Mouse (Mus musculus) MEL (cell line): ENCODE measurements around the gene Rprd1b. TPM values are rescaled to one million over a fixed set of nuclear protein-coding genes. Genes with fewer than 3 reads are reported as not detected.

Source experiments
- DNase-seq: peaks from one replicate; pipeline ENCODE4 v3.0.0; 2011; ENCODE audit warnings: low read depth, low spot score
- H3K27ac ChIP-seq: 2 replicates; pipeline ENCODE4 v1.5.1; 2012; ENCODE audit warnings: low read depth, mild to moderate bottlenecking, control low read depth, low read length, moderate library complexity; ENCODE audit not compliant: control insufficient read depth
- H3K27me3 ChIP-seq, 2 experiments: fragments of 150-350 bp in 1 of 2; sonication (generic) in 1 of 2; 2 replicates each; pipeline ENCODE4 v1.6.1; 2012; ENCODE audit warnings: low read length in 2 of 2, mild to moderate bottlenecking in 2 of 2, improper control_type of control experiment in 1 of 2, moderate library complexity in 1 of 2; ENCODE audit not compliant: insufficient read depth in 2 of 2, control insufficient read depth in 1 of 2
- H3K36me3 ChIP-seq, 2 experiments: 2 replicates each; pipeline ENCODE4 v1.6.1; 2012 to 2014; ENCODE audit warnings: low read length in 2 of 2, improper control_type of control experiment in 1 of 2, inconsistent platforms in 1 of 2, mild to moderate bottlenecking in 1 of 2; ENCODE audit not compliant: insufficient read depth in 2 of 2, control insufficient read depth in 1 of 2
- H3K4me1 ChIP-seq, 2 experiments: fragments of 150-350 bp in 1 of 2; sonication (generic) in 1 of 2; 2 replicates each; pipeline ENCODE4 v1.6.1; 2012; ENCODE audit warnings: low read length in 2 of 2, improper control_type of control experiment in 1 of 2, mild to moderate bottlenecking in 1 of 2; ENCODE audit not compliant: insufficient read depth in 2 of 2, control insufficient read depth in 1 of 2
- H3K4me3 ChIP-seq, 2 experiments: fragments of 150-350 bp in 1 of 2; sonication (generic) in 1 of 2; 2 replicates each; pipeline ENCODE4 v1.5.1; 2012; ENCODE audit warnings: low read depth in 2 of 2, low read length in 2 of 2, mild to moderate bottlenecking in 2 of 2, moderate library complexity in 2 of 2, control low read depth in 1 of 2, improper control_type of control experiment in 1 of 2; ENCODE audit not compliant: control insufficient read depth in 1 of 2, insufficient read depth in 1 of 2
- H3K79me2 ChIP-seq: 2 replicates; pipeline ENCODE4 v1.6.1; 2012; ENCODE audit warnings: mild to moderate bottlenecking, low read length, moderate library complexity; ENCODE audit not compliant: control insufficient read depth, poor library complexity, insufficient read depth
- H3K9ac ChIP-seq: 2 replicates; pipeline ENCODE4 v1.6.1; 2012; ENCODE audit warnings: low read depth, mild to moderate bottlenecking, control low read depth, low read length, moderate library complexity; ENCODE audit not compliant: control insufficient read depth, poor library complexity, severe bottlenecking
- H3K9me3 ChIP-seq: fragments of 150-350 bp; sonication (generic); replicated peaks from 2 replicates; pipeline ENCODE4 v1.6.1; 2012; ENCODE audit warnings: mild to moderate bottlenecking, low read length, improper control_type of control experiment, moderate library complexity; ENCODE audit not compliant: insufficient read depth
- CHD2 ChIP-seq: IDR thresholded peaks from 2 replicates; pipeline ENCODE4 v1.6.1; 2011; ENCODE audit warnings: low read length, improper control_type of control experiment
- CTCF ChIP-seq, 3 experiments: IDR thresholded peaks in 2 of 3; conservative IDR thresholded peaks in 1 of 3; 2 replicates each; pipeline ENCODE4 v1.5.1; 2011 to 2012; ENCODE audit warnings: low read length in 3 of 3, low read depth in 2 of 3, mild to moderate bottlenecking in 2 of 3, improper control_type of control experiment in 1 of 3, inconsistent platforms in 1 of 3, mixed read lengths in 1 of 3, moderate library complexity in 1 of 3; ENCODE audit not compliant: control insufficient read depth in 1 of 3, insufficient read depth in 1 of 3, poor library complexity in 1 of 3, severe bottlenecking in 1 of 3
- E2F4 ChIP-seq: IDR thresholded peaks from 2 replicates; pipeline ENCODE4 v1.6.1; 2011; ENCODE audit warnings: low read depth, low read length, improper control_type of control experiment, borderline replicate concordance
- ELF1 ChIP-seq: IDR thresholded peaks from 2 replicates; pipeline ENCODE4 v1.6.1; 2014; ENCODE audit warnings: low read depth, mild to moderate bottlenecking, inconsistent platforms, low read length, improper control_type of control experiment, moderate library complexity
- EP300 ChIP-seq, 2 experiments: IDR thresholded peaks; 2 replicates each; pipeline ENCODE4 v1.6.1; 2011; ENCODE audit warnings: improper control_type of control experiment in 2 of 2, low read length in 2 of 2, low read depth in 1 of 2, mild to moderate bottlenecking in 1 of 2
- HCFC1 ChIP-seq: IDR thresholded peaks from 2 replicates; pipeline ENCODE4 v1.6.1; 2012; ENCODE audit warnings: low read depth, mild to moderate bottlenecking, inconsistent platforms, low read length, improper control_type of control experiment, moderate library complexity
- JUND ChIP-seq: IDR thresholded peaks from 2 replicates; pipeline ENCODE4 v1.6.1; 2011; ENCODE audit warnings: low read depth, mild to moderate bottlenecking, improper control_type of control experiment, low read length
- MEF2A ChIP-seq: IDR thresholded peaks from 2 replicates; pipeline ENCODE4 v1.6.1; 2014; ENCODE audit warnings: low read depth, mild to moderate bottlenecking, inconsistent platforms, low read length, improper control_type of control experiment; ENCODE audit not compliant: poor library complexity, insufficient replicate concordance, severe bottlenecking; ENCODE audit errors: extremely low read depth
- MYC ChIP-seq: IDR thresholded peaks from 2 replicates; pipeline ENCODE4 v1.6.1; 2011; ENCODE audit warnings: low read depth, mild to moderate bottlenecking, low read length, improper control_type of control experiment, moderate library complexity
- NRF1 ChIP-seq: IDR thresholded peaks from 2 replicates; pipeline ENCODE4 v1.6.1; 2014; ENCODE audit warnings: low read depth, mild to moderate bottlenecking, inconsistent platforms, low read length, improper control_type of control experiment, moderate library complexity; ENCODE audit not compliant: poor library complexity, insufficient read depth, severe bottlenecking
- POLR2A ChIP-seq, 2 experiments: IDR thresholded peaks; 2 replicates each; pipeline ENCODE4 v1.6.1; 2011 to 2012; ENCODE audit warnings: low read length in 2 of 2, mild to moderate bottlenecking in 2 of 2, control low read depth in 1 of 2, improper control_type of control experiment in 1 of 2, low read depth in 1 of 2, moderate library complexity in 1 of 2; ENCODE audit not compliant: control insufficient read depth in 1 of 2, insufficient read depth in 1 of 2, poor library complexity in 1 of 2
- POLR2AphosphoS2 ChIP-seq: IDR thresholded peaks from 2 replicates; pipeline ENCODE4 v1.6.1; 2011; ENCODE audit warnings: low read length, improper control_type of control experiment
- POLR2AphosphoS5 ChIP-seq: IDR thresholded peaks from 2 replicates; pipeline ENCODE4 v1.6.1; 2012; ENCODE audit warnings: low read depth, borderline replicate concordance, mild to moderate bottlenecking, inconsistent platforms, low read length, moderate library complexity, mixed read lengths
- RAD21 ChIP-seq: IDR thresholded peaks from 2 replicates; pipeline ENCODE4 v1.6.1; 2011; ENCODE audit warnings: mild to moderate bottlenecking, low read depth, low read length, improper control_type of control experiment
- SIN3A ChIP-seq: IDR thresholded peaks from 2 replicates; pipeline ENCODE4 v1.6.1; 2012; ENCODE audit warnings: low read length, improper control_type of control experiment, inconsistent platforms
- SMC3 ChIP-seq: IDR thresholded peaks from 2 replicates; pipeline ENCODE4 v1.6.1; 2011; ENCODE audit warnings: low read depth, low read length, improper control_type of control experiment
- TBP ChIP-seq: IDR thresholded peaks from 2 replicates; pipeline ENCODE4 v1.8.0; 2011; ENCODE audit warnings: low read depth, low read length, improper control_type of control experiment
- TCF12 ChIP-seq: IDR thresholded peaks from 2 replicates; pipeline ENCODE4 v1.6.1; 2014; ENCODE audit warnings: low read depth, mild to moderate bottlenecking, inconsistent platforms, low read length, improper control_type of control experiment, moderate library complexity
- UBTF ChIP-seq: IDR thresholded peaks from 2 replicates; pipeline ENCODE4 v1.6.1; 2012; ENCODE audit warnings: low read depth, mild to moderate bottlenecking, inconsistent platforms, low read length, improper control_type of control experiment, moderate library complexity, borderline replicate concordance; ENCODE audit not compliant: insufficient read depth
- USF1 ChIP-seq: IDR thresholded peaks from 2 replicates; pipeline ENCODE4 v1.6.1; 2014; ENCODE audit warnings: low read depth, mild to moderate bottlenecking, inconsistent platforms, low read length, improper control_type of control experiment, moderate library complexity
- ZC3H11A ChIP-seq: IDR thresholded peaks from 2 replicates; pipeline ENCODE4 v1.6.1; 2012; ENCODE audit warnings: low read depth, mild to moderate bottlenecking, inconsistent platforms, low read length, improper control_type of control experiment
- ZNF384 ChIP-seq: IDR thresholded peaks from 2 replicates; pipeline ENCODE4 v1.6.1; 2012; ENCODE audit warnings: low read depth, mild to moderate bottlenecking, inconsistent platforms, low read length, improper control_type of control experiment
- polyA plus RNA-seq, 2 experiments: library from polyadenylated mRNA; stranded (reverse) in 1 of 2; unstranded in 1 of 2; fragments of >175 nt in 1 of 2; fragments of >200 nt in 1 of 2; gene quantifications; 2 replicates each; pipeline versions ENCODE4 v1.2.1 to v1.2.4; 2012; ENCODE audit warnings: low replicate concordance in 2 of 2, low read depth in 1 of 2; ENCODE audit not compliant: insufficient read length in 2 of 2, insufficient read depth in 1 of 2, missing spikeins in 1 of 2
- total RNA-seq: library from RNA; depleted of rRNA; stranded (reverse); fragments of 300-350 nt; gene quantifications from 2 replicates; pipeline ENCODE4 v1.2.3, GENCODE M21; 2012

Gene Rprd1b
- total and polyA plus RNA-seq, 3 experiments, result 14.2 to 35.1 TPM; not detected in 1

GRCm38 (mm10) chr2:157989946-157990345, 38.4 kb upstream of the Rprd1b start:
- H3K9ac ChIP-seq, result no peak overlapping the region
- no peaks in the 10 kb centered on the region for H3K36me3 ChIP-seq
- H3K9me3 ChIP-seq, result no peaks in the 10 kb centered on the region
- H3K4me3 ChIP-seq, result no peak overlapping the region
- TF ChIP-seq CTCF (IDR thresholded peaks at IDR 0.05 in 2 of 3, conservative IDR thresholded peaks at IDR 0.05 in 1 of 3; ENCODE audit: control insufficient read depth in 1 of 3, insufficient read depth in 1 of 3, low read depth in 2 of 3, low read length in 3 of 3, poor library complexity in 1 of 3, severe bottlenecking in 1 of 3), result peak; percentile 43 to 70 (median 53)
- 0 out of 2 replicates have a peak, but pooled peaks have one; percentile 20 for TF ChIP-seq CHD2
- peak; percentile 68 for TF ChIP-seq SMC3
- no peak for TF ChIP-seq MYC
- TF ChIP-seq RAD21, result peak; percentile 47
- TF ChIP-seq, all 39 proteins: peak for 4
- Histone ChIP-seq H3K4me1 (no peaks in the 10 kb centered on the region), H3K27ac (no peak overlapping the region), H3K79me2 (no peaks in the 10 kb centered on the region), H3K27me3 (no peaks in the 10 kb centered on the region)
- peak; percentile 45 for DNase-seq

- Histone ChIP-seq H3K9ac (no peak overlapping the region), H3K36me3 (no peaks in the 10 kb centered on the region), H3K27me3 (no peaks in the 10 kb centered on the region), H3K27ac (no peak overlapping the region), H3K79me2 (no peaks in the 10 kb centered on the region), H3K4me1 (no peaks in the 10 kb centered on the region)
- DNase-seq, result no peak
- TF ChIP-seq TBP, result no peak
- no peak for TF ChIP-seq NRF1
- no peak for TF ChIP-seq JUND
- TF ChIP-seq EP300 (IDR thresholded peaks at IDR 0.05; ENCODE audit: low read depth in 1 of 2, low read length in 2 of 2), result no peak
- TF ChIP-seq ZC3H11A, result no peak
- no peak for TF ChIP-seq POLR2A (IDR thresholded peaks at IDR 0.05; ENCODE audit: control insufficient read depth in 1 of 2, insufficient read depth in 1 of 2, low read depth in 1 of 2, low read length in 2 of 2, poor library complexity in 1 of 2)
- no peak for TF ChIP-seq USF1
- TF ChIP-seq E2F4, result no peak
- TF ChIP-seq POLR2AphosphoS2, result no peak
- TF ChIP-seq UBTF, result no peak
- TF ChIP-seq MYC, result no peak
- TF ChIP-seq SMC3, result no peak
- TF ChIP-seq POLR2AphosphoS5, result no peak
- TF ChIP-seq HCFC1, result no peak
- TF ChIP-seq TCF12, result no peak
- no peak for TF ChIP-seq ELF1
- no peak for TF ChIP-seq SIN3A
- TF ChIP-seq MEF2A, result no peak
- TF ChIP-seq ZNF384, result no peak
- TF ChIP-seq CHD2, result no peak
- TF ChIP-seq, all 39 proteins: peak for 0
- H3K9me3 ChIP-seq, result no peaks in the 10 kb centered on the region
- H3K4me3 ChIP-seq, result no peak overlapping the region
These were observed 37.3 kb upstream of the Rprd1b start for GRCm38 (mm10) chr2:157991026-157991425.
